Mouse (Mus musculus): ENCODE measurements around the gene Vldlr. TPM values are rescaled to one million over a fixed set of nuclear protein-coding genes. Genes with fewer than 3 reads are reported as not detected.

Vldlr gene
- 31.2 and 43.6 TPM in 2 replicates for polyA plus RNA-seq (2012; rRNA removed)

DNA sequence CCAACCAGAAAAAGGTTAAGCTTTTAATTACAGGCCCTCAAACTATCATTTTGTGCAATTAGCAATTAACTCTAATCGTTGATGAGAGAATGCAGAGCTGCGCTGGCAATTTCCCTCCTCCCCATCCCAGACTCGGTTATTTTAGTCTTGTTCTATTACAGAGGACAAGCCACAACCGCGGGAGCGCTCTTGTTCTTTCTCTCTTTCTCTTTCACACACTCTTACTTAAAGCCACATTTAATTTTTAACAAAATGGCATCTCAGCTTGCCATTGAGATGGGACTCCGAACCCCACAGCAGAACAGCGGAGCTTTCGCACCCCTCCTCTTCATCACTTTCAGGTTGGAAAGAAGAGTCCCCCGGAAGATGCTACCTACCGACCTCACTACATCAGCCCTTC is at the start of gene Vldlr:
Gene Vldlr (plus strand): TSS at position 167 of the 400 bp plus-strand sequence.
- H3K36me3 ChIP-seq (ENCODE audit: control insufficient read depth, insufficient read depth, low read length): no peaks in the 10 kb centered on the region
- H3K27me3 ChIP-seq (replicated peaks; ENCODE audit: control insufficient read depth, insufficient read depth, low read length): no peaks in the 10 kb centered on the region
- DNase-seq: peak; percentile 47
- H3K4me3 ChIP-seq (ENCODE audit: insufficient read depth, low read depth, low read length): peak within 1 kb of the TSS; percentile 76
- TF ChIP-seq CTCF (conservative IDR thresholded peaks at IDR 0.05; ENCODE audit: insufficient read depth, insufficient read length, low read depth, low read length) (no peak), POLR2A (IDR thresholded peaks at IDR 0.05; ENCODE audit: low read depth, low read length) (no peak)
- H3K4me1 ChIP-seq (ENCODE audit: control insufficient read depth, insufficient read depth, low read length): peaks cover 13% of the 10 kb centered on the region; the same call in 1 of the 2 replicates
- WGBS: 6% methylated on average over 11 of the region's 11 CpGs
- no peak within 1 kb of the TSS; the same call in 1 of the 2 replicates for H3K27ac ChIP-seq (ENCODE audit: insufficient read depth, low read depth, low read length)

DNA sequence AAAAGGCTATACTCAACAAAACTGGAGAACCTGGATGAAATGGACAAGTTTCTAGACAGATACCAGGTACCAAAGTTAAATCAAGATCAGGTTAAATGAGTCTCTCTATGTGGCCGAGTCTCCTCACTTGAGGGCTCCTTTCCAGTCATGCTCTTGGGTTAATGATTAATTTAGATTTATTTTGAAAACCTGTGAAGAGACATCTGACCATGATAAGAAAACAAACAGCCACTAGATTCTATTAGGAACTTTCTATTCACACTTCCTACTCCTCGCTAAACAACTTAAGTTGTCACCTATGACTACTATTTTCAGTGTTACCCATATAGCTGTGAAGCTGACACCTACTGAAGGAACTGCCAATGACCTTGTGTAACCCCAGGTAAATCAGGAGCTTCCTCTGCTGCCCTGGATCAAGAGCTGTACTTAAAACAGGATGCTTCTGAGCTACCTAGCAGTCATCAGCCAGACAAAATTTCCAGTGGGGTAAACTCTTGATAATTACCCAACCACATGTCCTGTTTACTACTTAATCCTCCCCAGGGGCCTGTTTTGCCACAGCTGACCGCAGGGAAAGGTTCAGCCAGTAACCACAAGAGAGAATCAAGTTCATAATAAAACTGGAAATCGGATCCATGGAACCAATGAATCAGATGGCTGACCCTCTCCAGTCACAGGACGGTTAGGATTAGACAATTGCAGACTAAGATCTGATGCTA is 48.5 kb upstream of the Vldlr start:
- DNase-seq: peak; percentile 54
- Histone ChIP-seq H3K27me3 (replicated peaks; ENCODE audit: control insufficient read depth, insufficient read depth, low read length) (no peaks in the 10 kb centered on the region), H3K4me1 (ENCODE audit: control insufficient read depth, insufficient read depth, low read length) (no peaks in the 10 kb centered on the region), H3K27ac (ENCODE audit: insufficient read depth, low read depth, low read length) (no peak overlapping the region), H3K4me3 (ENCODE audit: insufficient read depth, low read depth, low read length) (no peak overlapping the region), H3K36me3 (ENCODE audit: control insufficient read depth, insufficient read depth, low read length) (no peaks in the 10 kb centered on the region)
- whole genome bisulfite sequencing: 40% methylated on average over 5 of the region's 5 CpGs
- no peak for TF ChIP-seq CTCF (conservative IDR thresholded peaks at IDR 0.05; ENCODE audit: insufficient read depth, insufficient read length, low read depth, low read length)
- TF ChIP-seq POLR2A (IDR thresholded peaks at IDR 0.05; ENCODE audit: low read depth, low read length): no peak

DNA sequence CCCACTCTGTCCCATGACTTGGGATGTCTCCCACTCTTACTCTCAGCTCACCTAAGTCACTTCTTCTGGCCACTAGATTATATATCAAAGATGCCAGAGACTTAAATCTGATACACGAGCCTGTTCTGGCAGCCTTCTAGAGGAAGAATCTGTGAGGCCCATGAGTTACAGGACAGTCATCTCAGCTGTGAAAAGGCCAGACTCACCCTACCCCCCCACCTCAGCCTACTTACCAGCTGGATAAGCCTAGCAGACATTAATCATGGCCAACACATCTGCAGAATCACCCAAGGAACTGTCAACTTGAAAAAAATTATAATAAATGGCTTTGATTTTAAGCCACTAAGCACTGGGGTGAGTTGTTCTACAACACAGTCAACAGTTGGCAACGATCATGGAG is 42.4 kb upstream of the Vldlr start:
- Histone ChIP-seq H3K4me1 (ENCODE audit: control insufficient read depth, insufficient read depth, low read length) (no peaks in the 10 kb centered on the region), H3K36me3 (ENCODE audit: control insufficient read depth, insufficient read depth, low read length) (no peaks in the 10 kb centered on the region), H3K27ac (ENCODE audit: insufficient read depth, low read depth, low read length) (no peak overlapping the region), H3K4me3 (ENCODE audit: insufficient read depth, low read depth, low read length) (no peak overlapping the region), H3K27me3 (replicated peaks; ENCODE audit: control insufficient read depth, insufficient read depth, low read length) (no peaks in the 10 kb centered on the region)
- DNase-seq: no peak
- 50% methylated on average over 2 of the region's 2 CpGs for WGBS
- TF ChIP-seq POLR2A (IDR thresholded peaks at IDR 0.05; ENCODE audit: low read depth, low read length) (no peak), CTCF (conservative IDR thresholded peaks at IDR 0.05; ENCODE audit: insufficient read depth, insufficient read length, low read depth, low read length) (no peak)

DNA sequence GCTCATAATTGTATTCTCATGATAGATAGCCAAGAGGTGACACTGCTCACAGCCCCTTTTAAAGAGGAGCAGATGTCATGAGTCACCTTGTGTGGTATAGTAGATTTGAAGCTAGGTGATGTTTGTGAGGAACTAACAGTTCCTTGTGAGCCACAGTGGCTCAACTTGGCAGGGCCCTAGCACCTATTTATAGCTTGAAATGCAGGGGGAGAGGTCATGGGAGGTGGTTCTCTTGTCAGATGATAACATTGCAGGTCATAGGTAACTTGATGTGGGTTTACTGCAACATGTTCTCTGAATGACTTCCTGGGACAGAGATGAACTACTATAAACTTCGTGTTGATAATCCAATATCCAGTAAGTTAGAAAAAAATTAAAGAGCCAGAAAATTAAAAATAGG is 40.7 kb upstream of the Vldlr start:
- Histone ChIP-seq H3K27ac (ENCODE audit: insufficient read depth, low read depth, low read length) (no peak overlapping the region), H3K27me3 (replicated peaks; ENCODE audit: control insufficient read depth, insufficient read depth, low read length) (no peaks in the 10 kb centered on the region), H3K4me3 (ENCODE audit: insufficient read depth, low read depth, low read length) (no peak overlapping the region), H3K36me3 (ENCODE audit: control insufficient read depth, insufficient read depth, low read length) (no peaks in the 10 kb centered on the region), H3K4me1 (ENCODE audit: control insufficient read depth, insufficient read depth, low read length) (no peaks in the 10 kb centered on the region; the same call in 1 of the 2 replicates)
- TF ChIP-seq CTCF (conservative IDR thresholded peaks at IDR 0.05; ENCODE audit: insufficient read depth, insufficient read length, low read depth, low read length): no peak
- no peak for TF ChIP-seq POLR2A (IDR thresholded peaks at IDR 0.05; ENCODE audit: low read depth, low read length)
- no peak for DNase-seq
- WGBS: 95% methylated on average over 1 of the region's 1 CpGs

DNA sequence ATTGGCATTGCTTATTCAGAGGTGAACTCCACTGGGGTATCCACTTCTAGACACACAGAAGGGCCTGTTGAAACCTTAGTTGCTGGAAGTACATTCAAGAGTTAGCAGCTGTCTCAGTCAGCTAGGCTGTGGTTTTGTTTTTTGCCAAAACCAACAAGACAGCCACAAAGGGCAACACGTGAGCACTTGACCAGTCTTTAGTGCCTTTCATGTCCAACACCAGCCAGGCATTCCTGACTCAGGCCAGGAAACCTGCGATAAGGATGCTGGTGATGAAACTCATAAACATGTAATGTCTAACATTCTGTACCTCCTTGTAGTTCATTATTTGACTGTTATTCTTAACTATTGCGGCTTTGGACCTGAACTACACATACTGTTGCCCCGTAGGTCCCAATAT is 39.7 kb upstream of the Vldlr start:
- H3K27me3 ChIP-seq (replicated peaks; ENCODE audit: control insufficient read depth, insufficient read depth, low read length): no peaks in the 10 kb centered on the region
- no peak overlapping the region for H3K4me3 ChIP-seq (ENCODE audit: insufficient read depth, low read depth, low read length)
- DNase-seq: no peak
- no peaks in the 10 kb centered on the region; the same call in 1 of the 2 replicates for H3K4me1 ChIP-seq (ENCODE audit: control insufficient read depth, insufficient read depth, low read length)
- 72% methylated on average over 4 of the region's 4 CpGs for WGBS
- no peak for TF ChIP-seq POLR2A (IDR thresholded peaks at IDR 0.05; ENCODE audit: low read depth, low read length)
- no peak overlapping the region for H3K27ac ChIP-seq (ENCODE audit: insufficient read depth, low read depth, low read length)
- H3K36me3 ChIP-seq (ENCODE audit: control insufficient read depth, insufficient read depth, low read length): no peaks in the 10 kb centered on the region

DNA sequence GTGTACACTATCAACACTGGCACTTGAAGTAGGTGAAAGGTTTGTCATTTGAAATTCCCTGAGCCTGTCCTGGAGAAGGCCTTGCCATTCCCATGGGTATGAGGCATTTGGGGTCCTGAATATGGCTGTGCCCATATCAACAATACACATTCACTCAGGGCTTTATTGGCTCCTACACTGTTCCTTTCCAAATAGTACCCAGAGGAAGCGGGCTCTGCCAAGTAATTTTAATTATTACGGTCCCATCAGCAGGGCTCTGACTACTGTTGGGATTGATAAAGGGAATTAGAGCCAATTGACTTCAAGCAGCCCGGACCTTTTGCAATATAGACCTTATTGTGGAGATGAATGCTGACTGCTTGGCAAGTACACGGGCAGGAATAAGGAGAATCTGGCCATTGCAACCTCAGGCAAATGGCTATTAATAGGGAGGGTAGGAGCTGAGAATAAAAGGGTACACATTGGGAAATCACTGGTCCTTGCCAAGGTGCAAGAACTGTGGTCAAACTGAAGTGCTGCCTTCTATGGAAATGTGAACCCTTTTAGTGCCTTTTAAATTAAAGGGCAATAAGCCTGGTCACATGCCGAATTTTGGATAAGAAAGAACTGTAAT is 38.0 kb upstream of the Vldlr start:
- 84% methylated on average over 5 of the region's 5 CpGs for WGBS
- H3K27me3 ChIP-seq (replicated peaks; ENCODE audit: control insufficient read depth, insufficient read depth, low read length): no peaks in the 10 kb centered on the region
- no peaks in the 10 kb centered on the region for H3K36me3 ChIP-seq (ENCODE audit: control insufficient read depth, insufficient read depth, low read length)
- no peak overlapping the region for H3K4me3 ChIP-seq (ENCODE audit: insufficient read depth, low read depth, low read length)
- no peaks in the 10 kb centered on the region; the same call in 1 of the 2 replicates for H3K4me1 ChIP-seq (ENCODE audit: control insufficient read depth, insufficient read depth, low read length)
- DNase-seq: peak; percentile 8
- no peak overlapping the region for H3K27ac ChIP-seq (ENCODE audit: insufficient read depth, low read depth, low read length)
- TF ChIP-seq POLR2A (IDR thresholded peaks at IDR 0.05; ENCODE audit: low read depth, low read length): no peak
- TF ChIP-seq CTCF (conservative IDR thresholded peaks at IDR 0.05; ENCODE audit: insufficient read depth, insufficient read length, low read depth, low read length): no peak

DNA sequence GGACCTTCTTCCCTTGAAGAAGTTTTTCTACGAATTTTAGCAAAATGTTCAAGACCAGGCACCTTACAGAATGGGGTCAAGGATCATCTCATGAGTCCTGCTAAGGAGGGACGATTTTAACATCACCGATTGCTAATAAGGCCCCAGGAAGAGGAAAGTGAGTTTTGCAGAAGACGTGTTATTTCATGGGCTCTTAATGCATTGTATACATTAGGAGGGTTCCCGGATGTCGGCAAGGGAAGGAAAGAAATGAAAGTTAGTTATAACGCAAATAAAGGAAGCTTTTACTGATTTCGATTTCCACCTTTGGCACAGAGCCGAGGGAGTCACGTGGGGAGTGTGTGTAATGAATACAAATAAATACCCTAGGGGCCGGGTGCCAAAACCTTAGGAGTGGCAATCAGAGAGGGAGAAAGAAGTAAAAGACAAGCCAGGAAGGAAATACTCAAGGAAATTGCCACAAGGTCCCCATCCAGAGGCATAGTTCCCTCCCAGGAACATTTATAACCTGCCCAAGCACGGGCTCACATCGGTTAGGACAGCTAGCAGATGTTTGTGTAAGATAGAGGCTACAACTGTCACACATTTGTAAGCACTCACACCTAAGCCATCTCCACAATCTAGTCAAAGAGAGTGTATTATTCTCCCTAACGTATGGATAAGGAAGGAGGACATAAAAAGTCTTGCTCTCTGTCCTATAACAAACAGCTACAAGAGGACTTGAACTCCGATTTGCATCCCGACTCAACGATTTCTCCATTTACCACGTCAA is 35.7 kb upstream of the Vldlr start:
- 49% methylated on average over 18 of the region's 18 CpGs for WGBS
- Histone ChIP-seq H3K27ac (ENCODE audit: insufficient read depth, low read depth, low read length) (no peak overlapping the region), H3K4me1 (ENCODE audit: control insufficient read depth, insufficient read depth, low read length) (no peaks in the 10 kb centered on the region; the same call in 1 of the 2 replicates), H3K27me3 (replicated peaks; ENCODE audit: control insufficient read depth, insufficient read depth, low read length) (no peaks in the 10 kb centered on the region), H3K36me3 (ENCODE audit: control insufficient read depth, insufficient read depth, low read length) (no peaks in the 10 kb centered on the region), H3K4me3 (ENCODE audit: insufficient read depth, low read depth, low read length) (no peak overlapping the region)
- TF ChIP-seq POLR2A (IDR thresholded peaks at IDR 0.05; ENCODE audit: low read depth, low read length) (no peak), CTCF (conservative IDR thresholded peaks at IDR 0.05; ENCODE audit: insufficient read depth, insufficient read length, low read depth, low read length) (no peak)
- peak; percentile 58 for DNase-seq
